Mouse (Mus musculus) kidney, postnatal 4 days (tissue): ENCODE measurements around the gene Atxn7l1.

Source experiments
- DNase-seq, 2 experiments: peaks; one replicate each; pipeline ENCODE4 v3.0.0; 2021; ENCODE audit warnings: mixed read lengths in 2 of 2

The Atxn7l1 gene

GRCm38 (mm10) chr12:33388842-33389241, 241.3 kb downstream of the Atxn7l1 start:
- peak; percentile 76 to 80 for DNase-seq

DNA sequence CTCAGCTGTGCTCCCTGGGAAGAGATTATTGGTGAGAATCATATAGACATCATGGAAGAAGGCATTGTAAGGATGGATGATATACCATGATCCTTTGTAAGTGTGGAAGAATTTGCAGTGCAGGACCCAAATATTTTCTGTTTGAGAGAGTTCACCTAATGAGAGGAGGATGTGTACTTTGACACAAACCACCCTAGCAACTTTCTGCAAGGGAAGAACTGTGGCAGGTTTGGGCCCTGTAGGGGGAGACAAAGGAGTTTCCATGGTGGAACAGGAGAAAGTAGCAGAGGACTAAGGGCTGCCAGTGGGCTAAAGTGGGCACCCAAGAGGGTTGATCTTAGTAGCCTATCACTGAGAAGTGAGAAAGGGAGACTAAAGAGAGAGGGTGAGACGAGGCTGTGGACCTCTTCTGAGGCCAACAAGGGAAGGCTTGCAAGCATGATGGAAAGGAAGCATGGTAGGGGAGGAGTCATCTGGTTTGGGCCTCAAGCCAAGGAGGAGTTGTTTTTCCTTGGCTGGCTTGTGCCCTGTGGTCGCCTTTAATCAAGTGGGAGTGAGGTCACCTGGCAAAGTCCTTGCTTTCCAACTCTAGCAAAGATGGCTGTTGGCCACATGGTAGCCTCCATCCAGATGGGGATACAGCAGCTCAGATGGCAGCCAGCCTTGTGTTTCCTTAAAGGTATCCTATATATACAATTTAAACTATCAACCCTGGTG, 243.5 kb downstream of the Atxn7l1 start:
- DNase-seq, result no peak

DNA sequence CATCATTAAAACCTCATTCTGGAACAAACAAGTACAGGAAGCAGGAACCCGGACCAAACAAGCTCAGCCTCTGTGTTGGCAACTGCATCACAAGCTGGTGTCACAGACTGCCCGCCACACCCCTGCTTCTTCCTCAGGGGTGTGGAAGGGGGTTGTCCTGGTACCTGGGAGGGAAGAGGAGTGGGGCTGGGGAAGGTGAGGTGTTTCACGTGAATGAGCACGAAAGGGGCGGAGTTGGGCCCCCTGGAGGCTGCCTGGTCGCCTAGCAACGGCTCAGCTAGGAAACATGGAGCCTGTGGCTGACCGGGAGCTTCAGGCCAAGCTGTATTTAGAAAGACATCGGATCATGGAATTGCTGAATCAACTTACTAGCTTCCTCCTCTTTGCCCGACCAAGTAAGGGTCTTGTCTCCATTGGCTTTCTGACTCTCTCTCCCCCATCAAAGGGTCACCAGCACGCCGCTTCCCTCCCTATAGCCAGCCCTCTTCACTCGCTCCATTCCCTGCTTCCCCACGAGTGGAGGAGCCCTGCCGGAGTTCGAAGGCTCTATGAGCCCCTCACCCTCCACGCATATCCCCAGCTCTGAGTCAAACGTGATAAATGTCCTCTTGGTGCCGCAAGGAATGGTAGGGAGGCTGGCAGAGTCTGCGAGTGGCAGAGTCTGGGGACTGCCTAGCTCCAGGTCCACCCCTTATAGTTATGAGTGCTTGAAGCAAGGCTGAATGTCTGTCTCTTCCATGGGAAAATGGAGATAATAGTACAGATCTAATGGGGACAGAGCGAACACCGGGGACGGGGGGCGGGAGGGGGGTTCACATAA, 247.5 kb downstream of the Atxn7l1 start, which contains the start of gene Efcab10:
Gene Efcab10 (plus strand): TSS at position 51 of the 820 bp plus-strand sequence.
- DNase-seq, result peak; percentile 53 to 68

- DNase-seq, result no peak
Observed at GRCm38 (mm10) chr12:33403265-33403693, 255.8 kb downstream of the Atxn7l1 start.

- no peak for DNase-seq
Observed at GRCm38 (mm10) chr12:33404996-33405395, 257.5 kb downstream of the Atxn7l1 start.

GRCm38 (mm10) chr12:33405398-33406026, 258.0 kb downstream of the Atxn7l1 start:
- no peak for DNase-seq

- DNase-seq, result no peak
Observed at GRCm38 (mm10) chr12:33411580-33412151, 264.2 kb downstream of the Atxn7l1 start.
